Mouse (Mus musculus): ENCODE measurements at regions not wholly inside any gene's neighbourhood (a gene's known extent, or its start where the extent isn't known, plus 50 kb on each side); places are given as distances from the start of the nearest gene placed in this dataset.
"Not testable (repeated sequence)": the region's sequence is repeated elsewhere in the genome, so short reads cannot be mapped to it uniquely, and the experiment has no call there.

DNA sequence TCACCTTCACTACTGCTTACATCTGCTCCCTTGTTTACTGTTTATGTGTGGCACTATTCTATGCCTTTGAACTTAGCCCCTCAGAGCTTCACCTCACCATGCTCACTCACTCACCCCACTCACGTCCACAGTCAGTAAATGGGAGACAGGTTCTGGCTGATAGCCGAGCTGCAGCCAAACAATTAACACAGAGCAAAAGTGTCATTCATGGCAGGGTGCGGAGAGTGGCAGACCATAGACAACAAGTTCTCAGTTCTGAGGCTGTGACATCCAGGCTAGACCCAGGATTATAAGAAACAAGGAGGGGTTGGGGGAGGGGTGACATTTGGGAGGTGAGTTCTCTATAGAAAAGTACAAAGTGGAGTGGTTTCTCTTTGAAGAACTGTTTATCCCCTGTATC lies 967.5 kb downstream of the Bcl11a start:
- Histone ChIP-seq H3K4me3 (ENCODE audit: insufficient read depth, low read length) (no peak overlapping the region), H3K4me1 (ENCODE audit: control insufficient read depth, insufficient read depth, low read length) (peaks cover 1% of the 10 kb centered on the region; the same call in 1 of the 2 replicates), H3K27ac (ENCODE audit: insufficient read depth, low read length) (no peak overlapping the region)
- TF ChIP-seq CTCF (IDR thresholded peaks at IDR 0.05; ENCODE audit: extremely low read depth, insufficient read depth, low read length): no peak

DNA sequence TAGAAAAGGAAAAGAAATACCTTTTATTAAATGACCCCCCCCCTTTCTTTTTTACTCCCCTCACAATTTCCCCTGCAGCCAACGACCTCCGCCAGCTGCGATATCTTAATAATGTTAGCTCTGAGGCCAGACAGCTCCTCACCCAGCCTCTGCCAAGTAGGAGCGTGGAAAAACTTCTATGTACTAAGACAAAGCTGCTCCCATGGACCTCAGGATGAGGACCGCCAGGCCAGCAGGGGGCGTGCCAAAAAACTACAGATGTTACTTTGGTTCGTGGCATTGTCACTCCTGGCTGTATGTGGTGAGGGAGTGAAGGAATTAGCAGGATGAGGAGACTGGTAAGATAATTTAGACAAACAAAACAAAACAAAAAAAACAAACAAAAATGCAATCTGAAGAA lies 968.1 kb downstream of the Bcl11a start:
- no peak overlapping the region for H3K27ac ChIP-seq (ENCODE audit: insufficient read depth, low read length)
- peaks cover 1% of the 10 kb centered on the region; the same call in 1 of the 2 replicates for H3K4me1 ChIP-seq (ENCODE audit: control insufficient read depth, insufficient read depth, low read length)
- TF ChIP-seq POLR2A (IDR thresholded peaks at IDR 0.05; ENCODE audit: extremely low read depth, insufficient read depth, low read length): no peak
- TF ChIP-seq CTCF (IDR thresholded peaks at IDR 0.05; ENCODE audit: extremely low read depth, insufficient read depth, low read length): no peak
- no peak overlapping the region for H3K4me3 ChIP-seq (ENCODE audit: insufficient read depth, low read length)

DNA sequence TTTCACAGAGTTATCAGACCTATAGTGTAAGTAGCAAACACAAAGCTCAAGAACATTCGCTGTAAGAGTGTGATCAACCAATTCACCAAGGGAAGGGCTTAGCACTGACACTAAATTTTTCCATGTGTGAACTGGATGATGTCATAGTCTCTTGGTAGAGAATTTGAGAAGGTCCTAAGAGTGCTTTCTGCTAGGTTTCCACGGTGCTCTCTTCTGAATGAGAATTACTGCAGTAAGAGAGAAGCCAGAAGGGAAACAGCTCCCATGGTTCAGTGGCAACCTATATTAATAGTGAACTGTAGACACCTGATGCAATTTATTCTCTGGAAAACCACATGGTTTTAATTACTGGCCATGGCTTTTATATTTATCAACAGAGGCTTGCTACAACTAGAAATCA lies 977.8 kb downstream of the Bcl11a start:
- TF ChIP-seq POLR2A (IDR thresholded peaks at IDR 0.05; ENCODE audit: extremely low read depth, insufficient read depth, low read length): no peak
- TF ChIP-seq CTCF (IDR thresholded peaks at IDR 0.05; ENCODE audit: extremely low read depth, insufficient read depth, low read length): no peak
- no peak overlapping the region for H3K27ac ChIP-seq (ENCODE audit: insufficient read depth, low read length)
- no peaks in the 10 kb centered on the region for H3K4me1 ChIP-seq (ENCODE audit: control insufficient read depth, insufficient read depth, low read length)
- no peak overlapping the region for H3K4me3 ChIP-seq (ENCODE audit: insufficient read depth, low read length)

DNA sequence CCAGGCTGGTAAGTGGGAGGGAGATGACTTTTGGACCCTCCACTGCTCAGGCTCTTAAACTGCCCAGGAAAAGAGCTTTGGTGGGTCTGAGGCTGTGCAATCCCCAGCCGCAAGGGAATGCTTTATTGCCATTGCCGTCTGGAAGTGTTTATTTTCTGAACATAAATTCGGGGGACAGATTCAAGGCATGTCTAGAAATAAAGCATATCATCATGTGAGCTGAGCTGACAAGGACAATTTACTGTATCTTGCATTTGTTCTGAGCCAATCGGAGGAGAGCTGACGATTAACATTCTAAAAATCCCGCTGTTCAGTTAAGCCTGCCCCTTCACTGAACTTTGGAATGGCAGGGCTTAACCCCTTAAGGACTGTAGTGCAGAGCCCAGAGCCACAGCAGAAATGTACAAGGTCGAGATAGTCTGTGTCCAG lies 979.3 kb downstream of the Bcl11a start:
- Histone ChIP-seq H3K4me1 (ENCODE audit: control insufficient read depth, insufficient read depth, low read length) (no peaks in the 10 kb centered on the region), H3K27ac (ENCODE audit: insufficient read depth, low read length) (no peak overlapping the region), H3K4me3 (ENCODE audit: insufficient read depth, low read length) (no peak overlapping the region)
- TF ChIP-seq POLR2A (IDR thresholded peaks at IDR 0.05; ENCODE audit: extremely low read depth, insufficient read depth, low read length): no peak
- no peak for TF ChIP-seq CTCF (IDR thresholded peaks at IDR 0.05; ENCODE audit: extremely low read depth, insufficient read depth, low read length)

DNA sequence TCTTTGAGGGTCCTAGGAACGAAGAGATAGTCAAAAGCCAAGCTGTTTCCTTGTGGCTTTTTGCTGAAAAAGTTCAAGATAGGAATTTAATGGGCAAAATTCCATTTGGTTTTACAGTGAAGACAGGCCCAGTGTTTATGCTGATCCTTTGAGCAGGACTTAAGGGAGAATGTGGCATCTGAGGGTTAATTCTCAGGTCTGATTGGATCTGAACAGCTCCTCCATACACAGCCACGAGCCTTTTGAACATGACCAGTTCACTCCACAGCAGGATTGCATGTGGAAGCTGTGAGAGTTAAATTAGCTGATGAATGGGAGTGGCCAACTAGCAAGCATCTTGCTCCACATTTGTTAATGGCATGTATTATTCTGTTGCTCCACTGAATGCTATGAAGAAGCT lies 979.7 kb downstream of the Bcl11a start:
- no peak for TF ChIP-seq POLR2A (IDR thresholded peaks at IDR 0.05; ENCODE audit: extremely low read depth, insufficient read depth, low read length)
- no peak for TF ChIP-seq CTCF (IDR thresholded peaks at IDR 0.05; ENCODE audit: extremely low read depth, insufficient read depth, low read length)
- Histone ChIP-seq H3K4me3 (ENCODE audit: insufficient read depth, low read length) (no peak overlapping the region), H3K27ac (ENCODE audit: insufficient read depth, low read length) (no peak overlapping the region), H3K4me1 (ENCODE audit: control insufficient read depth, insufficient read depth, low read length) (no peaks in the 10 kb centered on the region)

DNA sequence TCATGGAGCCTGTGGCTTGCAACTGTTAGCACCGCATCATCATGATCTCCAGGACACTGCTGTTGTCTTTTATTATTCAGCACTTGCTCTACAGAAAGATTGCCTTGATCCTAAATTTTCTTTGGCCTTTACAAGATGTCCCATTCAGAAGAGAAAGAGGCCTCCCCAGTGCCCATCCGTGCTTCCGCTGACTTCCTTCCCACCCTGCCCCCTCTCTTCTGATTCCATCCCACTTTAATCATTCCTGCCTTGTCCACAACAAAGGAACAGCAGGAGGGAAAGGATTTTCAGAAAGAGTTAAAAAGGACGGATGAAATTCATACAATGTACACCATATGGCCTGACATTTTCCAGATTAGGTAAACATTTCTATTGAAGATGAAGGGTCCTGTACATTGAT lies 985.2 kb downstream of the Bcl11a start:
- Histone ChIP-seq H3K4me1 (ENCODE audit: control insufficient read depth, insufficient read depth, low read length) (no peaks in the 10 kb centered on the region), H3K4me3 (ENCODE audit: insufficient read depth, low read length) (no peak overlapping the region), H3K27ac (ENCODE audit: insufficient read depth, low read length) (no peak overlapping the region)
- TF ChIP-seq POLR2A (IDR thresholded peaks at IDR 0.05; ENCODE audit: extremely low read depth, insufficient read depth, low read length): no peak
- no peak for TF ChIP-seq CTCF (IDR thresholded peaks at IDR 0.05; ENCODE audit: extremely low read depth, insufficient read depth, low read length)

DNA sequence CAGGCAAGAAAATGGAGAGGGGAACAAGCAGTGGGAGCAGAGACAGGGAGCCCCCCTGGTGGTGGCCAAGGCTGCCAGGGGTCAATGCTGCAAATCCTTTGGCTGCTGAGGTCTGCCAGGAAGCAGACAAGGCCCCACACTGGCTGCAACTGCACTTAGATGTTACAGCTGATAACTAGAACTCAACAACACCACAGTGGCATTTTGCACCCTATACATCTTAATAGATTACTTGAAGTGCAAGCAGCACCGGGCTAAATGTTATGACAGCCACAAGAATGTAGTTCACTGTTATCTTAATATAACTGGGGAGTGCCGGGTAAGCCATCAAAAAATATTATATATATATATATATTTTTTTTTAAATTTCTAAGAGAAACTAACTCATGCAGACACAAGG lies 986.1 kb downstream of the Bcl11a start:
- no peak overlapping the region for H3K27ac ChIP-seq (ENCODE audit: insufficient read depth, low read length)
- no peaks in the 10 kb centered on the region for H3K4me1 ChIP-seq (ENCODE audit: control insufficient read depth, insufficient read depth, low read length)
- H3K4me3 ChIP-seq (ENCODE audit: insufficient read depth, low read length): no peak overlapping the region
- TF ChIP-seq CTCF (IDR thresholded peaks at IDR 0.05; ENCODE audit: extremely low read depth, insufficient read depth, low read length): no peak
- TF ChIP-seq POLR2A (IDR thresholded peaks at IDR 0.05; ENCODE audit: extremely low read depth, insufficient read depth, low read length): no peak

DNA sequence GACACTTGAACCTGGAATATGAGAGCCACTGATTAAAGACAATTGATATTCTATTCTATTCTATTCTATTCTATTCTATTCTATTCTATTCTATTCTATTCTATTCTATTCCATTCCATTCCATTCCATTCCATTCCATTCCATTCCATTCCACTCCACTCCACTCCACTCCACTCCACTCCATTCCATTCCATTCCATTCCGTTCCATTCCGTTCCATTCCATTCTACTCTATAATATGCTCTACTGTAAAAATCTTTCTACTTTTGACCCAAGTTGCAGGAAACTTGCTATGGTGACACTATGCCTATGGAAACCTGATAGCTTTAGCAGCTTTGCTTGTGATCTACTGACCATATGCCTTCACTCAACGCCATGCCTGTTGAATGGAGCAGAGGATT lies 1022.1 kb downstream of the Bcl11a start:
- H3K27ac ChIP-seq (ENCODE audit: insufficient read depth, low read length); H3K4me1 ChIP-seq (ENCODE audit: control insufficient read depth, insufficient read depth, low read length); H3K4me3 ChIP-seq (ENCODE audit: insufficient read depth, low read length): not testable (repeated sequence)

DNA sequence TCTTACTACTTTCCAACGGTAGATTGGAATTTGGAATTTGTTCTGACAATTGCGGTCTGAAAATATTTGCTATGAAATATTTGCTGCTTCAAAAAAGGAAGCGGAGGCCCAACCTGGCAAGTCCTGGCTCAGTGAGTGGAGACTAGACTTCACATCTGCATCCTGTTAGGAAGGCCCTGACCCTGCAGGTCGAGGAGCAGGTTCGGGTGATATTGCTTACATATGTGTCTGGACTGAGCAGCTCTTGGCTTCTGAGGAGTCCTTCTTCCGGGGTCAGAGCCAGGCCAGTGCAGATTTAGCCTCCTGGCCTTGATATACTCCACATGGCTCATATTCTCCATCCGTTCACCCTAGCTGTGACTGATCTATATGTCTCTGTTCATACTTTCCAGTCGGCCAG lies 1026.6 kb downstream of the Bcl11a start:
- Histone ChIP-seq H3K4me1 (ENCODE audit: control insufficient read depth, insufficient read depth, low read length) (no peaks in the 10 kb centered on the region), H3K27ac (ENCODE audit: insufficient read depth, low read length) (no peak overlapping the region), H3K4me3 (ENCODE audit: insufficient read depth, low read length) (no peak overlapping the region)
- TF ChIP-seq POLR2A (IDR thresholded peaks at IDR 0.05; ENCODE audit: extremely low read depth, insufficient read depth, low read length) (no peak), CTCF (IDR thresholded peaks at IDR 0.05; ENCODE audit: extremely low read depth, insufficient read depth, low read length) (no peak)

DNA sequence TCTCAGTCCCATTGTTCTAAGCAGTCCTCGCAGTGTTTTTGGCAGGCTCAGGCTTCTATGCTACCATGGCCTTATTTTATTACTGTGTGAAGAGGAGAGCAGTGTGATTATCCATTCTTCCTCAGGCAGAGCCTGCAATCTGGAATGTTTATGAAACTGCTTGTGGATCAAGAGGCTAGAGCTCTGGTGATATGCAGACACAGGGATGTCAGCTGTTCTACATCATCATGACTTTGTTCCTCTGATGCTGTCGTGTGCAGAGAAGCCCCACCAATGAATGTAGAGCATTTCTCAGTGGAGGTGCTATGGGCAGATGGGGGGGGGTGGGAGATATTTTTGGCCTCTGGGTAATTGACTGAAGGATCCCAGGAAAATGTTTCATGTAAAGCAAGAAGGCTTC lies 1046.6 kb downstream of the Bcl11a start:
- Histone ChIP-seq H3K4me3 (ENCODE audit: insufficient read depth, low read length) (no peak overlapping the region), H3K27ac (ENCODE audit: insufficient read depth, low read length) (no peak overlapping the region), H3K4me1 (ENCODE audit: control insufficient read depth, insufficient read depth, low read length) (peaks cover 1% of the 10 kb centered on the region; the same call in 1 of the 2 replicates)
- TF ChIP-seq POLR2A (IDR thresholded peaks at IDR 0.05; ENCODE audit: extremely low read depth, insufficient read depth, low read length): no peak
- TF ChIP-seq CTCF (IDR thresholded peaks at IDR 0.05; ENCODE audit: extremely low read depth, insufficient read depth, low read length): no peak

DNA sequence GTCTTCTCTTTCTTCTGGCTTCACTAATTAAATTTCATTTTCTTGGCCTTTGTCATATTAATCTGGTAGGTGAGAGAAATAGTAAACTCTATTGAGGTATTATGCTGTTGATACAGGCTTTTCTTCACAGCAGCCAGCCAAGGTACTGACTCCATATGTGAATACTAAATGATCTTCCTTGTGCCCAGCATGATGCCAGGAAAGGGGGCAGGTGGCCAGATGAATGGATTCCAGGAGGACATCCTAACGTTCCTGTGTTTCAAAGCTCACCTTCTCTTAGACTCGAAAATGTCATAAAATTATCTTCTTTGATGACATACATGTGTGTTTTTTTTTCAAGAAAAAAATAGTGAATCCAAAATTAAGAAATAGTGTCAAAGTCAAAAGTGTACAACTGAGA lies 1064.4 kb downstream of the Bcl11a start:
- no peak overlapping the region for H3K27ac ChIP-seq (ENCODE audit: insufficient read depth, low read length)
- no peaks in the 10 kb centered on the region for H3K4me1 ChIP-seq (ENCODE audit: control insufficient read depth, insufficient read depth, low read length)
- no peak for TF ChIP-seq CTCF (IDR thresholded peaks at IDR 0.05; ENCODE audit: extremely low read depth, insufficient read depth, low read length)
- no peak for TF ChIP-seq POLR2A (IDR thresholded peaks at IDR 0.05; ENCODE audit: extremely low read depth, insufficient read depth, low read length)
- no peak overlapping the region for H3K4me3 ChIP-seq (ENCODE audit: insufficient read depth, low read length)

All from cortical plate, adult 2 months (tissue).